Mouse (Mus musculus) neural tube, embryonic 14.5 days (tissue): ENCODE results near the gene Ccdc177. TPM values are rescaled to one million over a fixed set of nuclear protein-coding genes. Genes with fewer than 3 reads are reported as not detected.
A peak's percentile ranks its signal among the peaks of the same experiment; 100 is the strongest.

Source experiments
- ATAC-seq: fragments of 200-750 bp; cut with Nextera tagmentation; 2 replicates; pipeline ENCODE4 v1.8.0; 2017; ENCODE audit warnings: low read depth, mild to moderate bottlenecking, moderate TSS enrichment, moderate library complexity
- H3K27ac ChIP-seq: fragments of 300-500 bp; sonication (generic); 2 replicates; pipeline ENCODE4 v1.5.1; 2014; ENCODE audit warnings: low read depth, mild to moderate bottlenecking, control low read depth, low read length, moderate library complexity, mixed read lengths
- H3K27me3 ChIP-seq: fragments of 300-500 bp; sonication (generic); 2 replicates; pipeline ENCODE4 v1.6.1; 2014; ENCODE audit warnings: low read length; ENCODE audit not compliant: control insufficient read depth, insufficient read depth
- H3K36me3 ChIP-seq: fragments of 300-500 bp; sonication (generic); 2 replicates; pipeline ENCODE4 v1.6.1; 2014; ENCODE audit warnings: low read length, mixed read lengths; ENCODE audit not compliant: control insufficient read depth, insufficient read depth
- H3K4me1 ChIP-seq: fragments of 300-500 bp; sonication (generic); 2 replicates; pipeline ENCODE4 v1.6.1; 2014; ENCODE audit warnings: low read length; ENCODE audit not compliant: control insufficient read depth, insufficient read depth
- H3K4me2 ChIP-seq: fragments of 300-500 bp; sonication (generic); 2 replicates; pipeline ENCODE4 v1.6.1; 2014; ENCODE audit warnings: mild to moderate bottlenecking, low read depth, low read length, control low read depth
- H3K4me3 ChIP-seq: fragments of 300-500 bp; sonication (generic); 2 replicates; pipeline ENCODE4 v1.5.1; 2014; ENCODE audit warnings: low read depth, low read length, control low read depth, mixed read lengths
- H3K9ac ChIP-seq: fragments of 300-500 bp; sonication (generic); replicated peaks from 2 replicates; pipeline ENCODE4 v1.6.1; 2014; ENCODE audit warnings: low read depth, mild to moderate bottlenecking, control low read depth, low read length, mixed read lengths
- H3K9me3 ChIP-seq: fragments of 300-500 bp; sonication (generic); 2 replicates; pipeline ENCODE4 v1.6.1; 2016; ENCODE audit warnings: low read length; ENCODE audit not compliant: control insufficient read depth
- WGBS: fragments of 180-500 bp; shearing (Covaris S2); extraction: QIAGEN DNeasy Blood & Tissue Kit; methylation state at CpG from one replicate; pipeline ENCODE4 v1.1.7; 2014; 5-methylcytosine and 5-hydroxymethylcytosine counted together
- polyA plus RNA-seq: library from polyadenylated mRNA; unstranded; fragments of >200 nt; fragmentation: Nextera tagmentation; extraction: Ambion mirVana; gene quantifications from 2 replicates; pipeline ENCODE4 v1.2.1, GENCODE M21; 2014

The Ccdc177 gene
- polyA plus RNA-seq = 3.1 and 3.6 TPM in 2 replicates

DNA sequence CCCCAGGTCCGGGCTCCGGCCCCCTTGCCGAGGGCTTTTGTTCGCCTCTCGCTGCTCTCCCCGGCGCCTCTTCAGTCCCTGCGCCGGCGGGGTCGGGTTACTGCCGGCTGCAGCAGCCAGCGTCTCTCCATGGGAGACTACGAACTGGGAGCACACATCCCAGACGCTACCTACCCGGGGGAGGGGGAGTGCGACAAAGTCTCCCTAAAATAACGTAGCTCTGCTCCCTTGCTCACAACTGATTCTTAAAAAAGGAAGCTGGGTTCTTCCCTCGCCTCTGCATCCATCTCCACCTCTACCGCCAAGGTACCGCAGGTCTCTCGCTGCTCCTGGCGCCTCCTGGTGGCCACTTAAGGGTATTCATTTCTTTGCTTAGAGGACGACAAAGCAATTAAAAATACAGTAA is at the start of gene Ccdc177:
Gene Ccdc177 (minus strand): TSS at position 292 of the 406 bp plus-strand sequence.
- peak within 1 kb of the TSS; percentile 90 for H3K9ac ChIP-seq
- H3K4me3 ChIP-seq = peak within 1 kb of the TSS; percentile 66
- ATAC-seq = peak; percentile 61
- H3K9me3 ChIP-seq = no peaks in the 10 kb centered on the region
- 0% methylated on average over 24 of the region's 24 CpGs for WGBS
- H3K4me2 ChIP-seq = peak within 1 kb of the TSS; percentile 62
- peaks cover 26% of the 10 kb centered on the region for H3K4me1 ChIP-seq
- H3K27ac ChIP-seq = peak within 1 kb of the TSS; percentile 96
- H3K36me3 ChIP-seq = peaks cover 21% of the 10 kb centered on the region; the same call in 1 of the 2 replicates
- H3K27me3 ChIP-seq = no peaks in the 10 kb centered on the region

DNA sequence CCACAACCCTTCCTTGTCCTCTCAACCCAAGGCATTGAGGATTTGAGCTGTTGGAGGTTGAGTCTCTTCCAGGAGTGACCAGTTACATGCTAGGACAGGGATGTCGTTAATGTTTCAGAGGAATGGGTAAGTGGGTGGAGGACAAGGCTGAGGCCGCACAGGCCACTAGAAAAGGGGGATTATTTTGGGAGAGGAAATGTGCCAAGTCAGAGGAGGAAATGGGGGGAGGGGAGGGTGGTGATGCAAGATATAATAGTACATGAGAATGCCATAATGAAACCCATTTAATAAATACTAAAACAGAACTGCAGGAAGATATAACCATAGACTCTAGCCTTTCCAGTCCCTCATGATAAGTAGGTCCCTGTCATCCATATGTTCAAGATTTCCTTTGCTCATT is 49.5 kb upstream of the Ccdc177 start:
- H3K9me3 ChIP-seq = no peaks in the 10 kb centered on the region
- no peaks in the 10 kb centered on the region for H3K27me3 ChIP-seq
- no peak overlapping the region for H3K9ac ChIP-seq
- no peak overlapping the region for H3K4me3 ChIP-seq
- H3K4me1 ChIP-seq = peaks cover 14% of the 10 kb centered on the region
- no peak overlapping the region for H3K4me2 ChIP-seq
- ATAC-seq = no peak
- no peak overlapping the region for H3K27ac ChIP-seq
- WGBS = 82% methylated on average over 2 of the region's 2 CpGs
- no peaks in the 10 kb centered on the region for H3K36me3 ChIP-seq

DNA sequence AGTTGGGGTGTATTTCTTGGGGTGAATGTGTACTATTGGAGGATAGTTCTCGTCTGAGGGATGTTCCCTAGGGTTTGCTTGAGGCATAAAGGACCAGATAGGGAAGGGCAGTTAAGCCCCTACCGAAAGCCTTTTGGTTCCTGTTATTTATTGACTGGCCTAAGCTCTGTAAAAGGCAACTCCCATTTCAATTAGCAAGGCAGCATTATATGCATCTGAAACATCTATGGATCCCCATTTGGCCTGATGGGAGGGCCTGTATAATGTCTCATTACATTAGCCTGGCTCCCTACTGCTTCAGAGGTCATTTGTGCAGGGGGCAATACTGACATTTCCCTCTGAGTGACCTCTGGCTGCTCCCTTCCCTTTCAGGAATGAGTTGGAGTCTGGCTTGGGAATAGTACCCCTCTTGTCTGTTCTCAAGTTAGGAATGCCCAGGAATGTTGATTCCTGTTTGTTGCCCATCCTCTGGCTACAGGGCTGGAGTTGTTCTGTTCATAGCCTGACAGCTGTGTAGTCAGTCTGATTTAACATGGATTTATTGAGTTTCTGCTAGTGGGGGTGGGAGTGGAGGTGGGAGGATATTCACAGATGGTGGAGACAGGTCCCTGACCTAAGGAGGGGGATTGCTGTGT is 47.1 kb upstream of the Ccdc177 start:
- no peak overlapping the region for H3K9ac ChIP-seq
- 4% methylated on average over 2 of the region's 2 CpGs for WGBS

DNA sequence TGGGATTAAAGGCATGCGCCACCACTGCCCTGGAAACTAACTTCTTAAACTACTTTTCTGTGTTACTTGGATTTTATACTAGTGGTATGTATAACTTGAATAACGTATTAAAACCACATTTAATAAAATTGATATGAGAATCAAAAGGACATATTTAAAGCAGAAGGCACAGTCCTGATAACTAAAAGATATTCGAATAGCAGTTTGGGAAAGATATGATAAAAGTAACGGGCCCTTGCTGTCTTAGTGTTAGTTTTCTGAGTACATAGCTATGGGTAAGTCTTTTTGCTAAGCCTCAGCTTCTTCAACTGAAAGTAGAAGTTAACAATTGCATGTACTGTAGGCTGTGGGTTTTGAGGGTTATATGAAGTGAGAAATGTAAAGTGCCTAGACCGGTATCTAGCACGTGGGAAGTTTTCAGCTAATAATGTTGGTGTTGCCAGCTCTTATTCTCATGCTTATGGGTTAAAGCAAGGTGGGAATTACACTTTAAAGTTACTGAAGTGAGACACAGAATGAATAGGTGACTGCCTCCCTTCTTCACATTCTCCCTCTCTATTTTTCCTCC is 44.5 kb upstream of the Ccdc177 start:
- 94% methylated on average over 6 of the region's 6 CpGs for WGBS
- Histone ChIP-seq H3K9ac (no peak overlapping the region), H3K4me3 (no peak overlapping the region), H3K27me3 (no peaks in the 10 kb centered on the region), H3K4me1 (peaks cover 24% of the 10 kb centered on the region), H3K9me3 (no peaks in the 10 kb centered on the region), H3K27ac (no peak overlapping the region), H3K4me2 (no peak overlapping the region), H3K36me3 (no peaks in the 10 kb centered on the region)
- no peak for ATAC-seq

More for the DNA sequence above, 47.1 kb upstream of the Ccdc177 start:
- H3K4me2 ChIP-seq = no peak overlapping the region
- no peaks in the 10 kb centered on the region for H3K36me3 ChIP-seq
- peaks cover 24% of the 10 kb centered on the region for H3K4me1 ChIP-seq
- no peak overlapping the region for H3K27ac ChIP-seq
- H3K4me3 ChIP-seq = no peak overlapping the region
- H3K9me3 ChIP-seq = no peaks in the 10 kb centered on the region
- no peaks in the 10 kb centered on the region for H3K27me3 ChIP-seq
- ATAC-seq = no peak

DNA sequence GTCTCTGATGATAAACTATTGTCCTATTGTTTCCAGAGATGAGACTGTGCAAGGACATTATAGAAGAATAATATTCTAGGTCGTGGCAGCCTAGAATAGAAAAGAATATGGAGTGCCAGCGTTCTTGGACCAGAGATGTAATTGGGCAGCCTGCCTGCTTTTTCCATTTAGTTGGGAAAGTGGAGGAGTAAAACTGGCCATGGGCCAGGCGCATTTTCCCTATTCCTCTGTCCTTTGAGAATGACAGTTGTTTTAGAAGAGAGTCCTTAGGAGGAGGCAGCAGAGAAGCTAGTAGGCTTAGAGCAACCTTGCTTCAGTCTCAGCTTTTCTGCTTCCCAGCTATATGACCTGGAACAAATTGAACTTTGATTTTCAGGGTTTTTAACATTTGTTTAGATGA is 43.4 kb upstream of the Ccdc177 start:
- H3K4me1 ChIP-seq = peaks cover 23% of the 10 kb centered on the region
- WGBS = 38% methylated on average over 3 of the region's 3 CpGs
- no peak overlapping the region for H3K4me3 ChIP-seq
- no peak for ATAC-seq
- H3K27ac ChIP-seq = no peak overlapping the region
- no peaks in the 10 kb centered on the region for H3K27me3 ChIP-seq
- H3K9ac ChIP-seq = no peak overlapping the region
- H3K9me3 ChIP-seq = no peaks in the 10 kb centered on the region
- no peak overlapping the region for H3K4me2 ChIP-seq
- H3K36me3 ChIP-seq = no peaks in the 10 kb centered on the region

DNA sequence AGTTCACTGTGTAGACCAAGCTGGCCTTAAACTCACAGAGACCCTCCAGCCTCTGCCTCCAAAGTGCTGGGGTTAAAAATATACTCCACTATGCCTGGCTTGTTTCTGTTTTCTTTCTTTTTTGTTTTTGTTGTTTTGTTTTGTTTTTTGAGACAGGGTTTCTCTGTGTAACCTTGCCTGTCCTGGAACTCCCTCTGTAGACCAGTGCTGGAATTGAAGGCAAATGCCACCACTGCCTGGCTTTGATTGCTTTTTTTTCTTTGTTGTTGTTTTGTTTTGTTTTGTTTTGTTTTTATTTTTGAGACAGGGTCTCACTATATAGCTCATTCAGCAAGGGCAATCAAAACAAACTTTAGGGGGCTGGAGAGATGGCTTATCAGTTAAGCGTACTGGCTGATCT is 41.0 kb upstream of the Ccdc177 start:
- H3K9me3 ChIP-seq = no peaks in the 10 kb centered on the region
- no peak overlapping the region for H3K4me3 ChIP-seq
- H3K36me3 ChIP-seq = no peaks in the 10 kb centered on the region
- peaks cover 10% of the 10 kb centered on the region; the same call in 1 of the 2 replicates for H3K4me1 ChIP-seq
- ATAC-seq = no peak
- H3K4me2 ChIP-seq = no peak overlapping the region
- H3K27me3 ChIP-seq = no peaks in the 10 kb centered on the region
- WGBS = 93% methylated on average over 1 of the region's 1 CpGs
- H3K9ac ChIP-seq = no peak overlapping the region
- H3K27ac ChIP-seq = no peak overlapping the region

DNA sequence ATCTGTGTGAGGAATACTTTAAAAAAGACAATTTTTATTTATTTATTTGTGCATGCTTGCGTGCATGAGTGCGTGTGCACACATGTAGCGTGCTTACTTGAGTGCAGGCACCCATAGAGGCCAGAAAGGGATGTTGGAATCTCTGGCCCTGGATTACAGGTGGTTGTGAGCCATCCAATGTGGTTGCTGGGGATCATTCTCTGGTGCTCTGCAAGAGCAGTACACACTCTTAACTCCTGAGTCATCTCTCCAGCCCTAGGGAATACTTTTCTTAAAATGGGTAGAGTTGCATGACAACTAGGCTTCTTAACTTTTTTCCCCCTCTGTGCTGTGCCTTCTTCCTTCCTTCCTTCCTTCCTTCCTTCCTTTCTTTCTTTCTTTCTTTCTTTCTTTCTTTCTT is 39.7 kb upstream of the Ccdc177 start:
- ATAC-seq = no peak
- Histone ChIP-seq H3K27me3 (no peaks in the 10 kb centered on the region), H3K4me1 (peaks cover 10% of the 10 kb centered on the region; the same call in 1 of the 2 replicates), H3K4me3 (no peak overlapping the region), H3K36me3 (no peaks in the 10 kb centered on the region), H3K27ac (no peak overlapping the region), H3K9me3 (no peaks in the 10 kb centered on the region), H3K4me2 (no peak overlapping the region), H3K9ac (no peak overlapping the region)
- 96% methylated on average over 3 of the region's 3 CpGs for WGBS

DNA sequence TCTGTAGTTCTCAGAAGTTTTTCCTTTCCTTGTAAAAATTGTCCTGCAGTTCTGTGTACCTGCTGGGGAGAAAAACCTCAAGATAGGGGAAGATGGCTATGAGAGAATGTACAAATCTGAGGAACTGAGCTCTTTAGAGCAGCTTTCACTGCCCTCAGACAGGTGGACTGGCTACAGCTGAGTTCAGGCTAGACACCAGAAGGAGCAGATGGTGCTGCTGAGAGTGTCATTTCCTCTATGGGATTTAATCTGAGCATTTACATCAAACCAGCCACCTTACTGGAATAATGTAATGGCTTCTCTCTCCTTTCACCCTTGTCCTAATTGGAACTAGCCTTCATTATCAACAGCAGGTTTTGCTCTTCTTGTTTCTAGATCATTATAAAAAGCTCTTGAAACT is 37.8 kb upstream of the Ccdc177 start:
- ATAC-seq = no peak
- no peaks in the 10 kb centered on the region for H3K27me3 ChIP-seq

DNA sequence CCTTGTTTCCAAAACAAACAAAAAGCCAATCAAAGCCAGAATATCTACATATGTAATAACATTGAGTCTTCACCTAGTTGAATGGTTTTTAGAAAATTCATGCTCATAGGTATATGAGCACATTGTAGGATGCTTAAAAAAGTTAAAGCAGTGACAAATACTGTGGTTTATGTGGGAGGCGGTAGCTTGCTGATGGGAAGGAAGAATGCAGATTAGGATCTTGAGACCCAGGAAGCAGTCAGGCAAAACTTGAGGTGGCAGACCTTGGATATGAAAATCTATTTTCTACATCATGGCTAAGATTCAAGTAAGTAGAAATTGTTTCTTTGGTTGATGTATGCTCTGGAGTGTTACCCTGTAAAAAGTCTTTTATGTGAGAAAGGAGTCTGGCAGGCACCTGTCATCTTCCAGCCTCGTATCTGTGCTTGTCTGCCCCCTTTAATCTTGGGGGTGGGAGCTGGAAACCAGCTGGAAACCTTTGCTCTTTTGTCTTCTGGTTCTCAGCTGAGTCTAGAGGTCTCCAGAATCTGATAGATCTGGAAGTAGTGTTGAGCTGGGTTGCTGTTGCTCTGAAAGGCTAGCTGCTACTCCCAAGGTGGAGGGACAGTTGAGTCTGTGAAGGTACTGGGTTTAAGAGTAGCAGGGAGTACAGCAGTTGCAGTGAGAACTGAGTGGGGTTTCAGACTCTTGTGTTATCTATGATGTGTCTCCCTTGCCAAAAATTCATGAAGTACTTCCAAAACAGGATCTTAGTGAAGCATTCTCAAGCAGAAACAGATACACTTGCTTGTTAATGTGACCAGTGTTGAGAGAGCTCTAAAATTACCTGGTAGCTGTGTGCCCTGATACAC is 34.7 kb upstream of the Ccdc177 start:
- Histone ChIP-seq H3K9ac (no peak overlapping the region), H3K4me1 (peaks cover 7% of the 10 kb centered on the region), H3K4me2 (no peak overlapping the region), H3K9me3 (no peaks in the 10 kb centered on the region), H3K36me3 (no peaks in the 10 kb centered on the region), H3K27ac (no peak overlapping the region), H3K4me3 (no peak overlapping the region), H3K27me3 (no peaks in the 10 kb centered on the region)
- ATAC-seq = no peak
- WGBS = 55% methylated on average over 2 of the region's 2 CpGs

More for the DNA sequence above, 37.8 kb upstream of the Ccdc177 start:
- Histone ChIP-seq H3K4me3 (no peak overlapping the region), H3K4me1 (peaks cover 4% of the 10 kb centered on the region; the same call in 1 of the 2 replicates), H3K27ac (no peak overlapping the region), H3K9me3 (no peaks in the 10 kb centered on the region), H3K36me3 (no peaks in the 10 kb centered on the region), H3K4me2 (no peak overlapping the region), H3K9ac (no peak overlapping the region)
